17 mouse cellular contexts compared by ENCODE assay signal in genomic region chr2:64462466-64463114, GRCm38 (mm10).
DNase-seq lines count a peak whose midpoint lies in the region; ATAC-seq lines count a peak whose summit lies in the region.
"Had no signal": no experiment of that assay in that cellular context is flagged by ENCODE, and none has a peak within 500 bp of the region (broad histone marks: within the 10 kb centered on the region; RNA-seq: fewer than 3 reads in every experiment).

No protein-coding gene starts in this region.

- H3K9ac ChIP-seq in embryonic facial prominence, embryonic 11.5 days (replicated peaks; ENCODE audit: low read length), result no peak overlapping the region
- H3K9ac ChIP-seq in midbrain, embryonic 13.5 days (replicated peaks), result no peak overlapping the region
- no peak overlapping the region for H3K9ac ChIP-seq in hindbrain, embryonic 15.5 days
- H3K9ac ChIP-seq: embryonic facial prominence, embryonic 12.5 days; heart, embryonic 15.5 days; kidney, embryonic 15.5 days; liver, embryonic 13.5 days had no signal

- H3K36me3 ChIP-seq in embryonic facial prominence, embryonic 11.5 days (replicated peaks; ENCODE audit: control insufficient read depth, insufficient read depth, low read depth, low read length), result no peaks in the 10 kb centered on the region
- H3K36me3 ChIP-seq in embryonic facial prominence, embryonic 10.5 days (replicated peaks), result no peaks in the 10 kb centered on the region
- no peaks in the 10 kb centered on the region for H3K36me3 ChIP-seq in midbrain, embryonic 13.5 days
- H3K36me3 ChIP-seq in midbrain, embryonic 10.5 days, result no peaks in the 10 kb centered on the region
- no peaks in the 10 kb centered on the region for H3K36me3 ChIP-seq in hindbrain, embryonic 15.5 days
- H3K36me3 ChIP-seq: embryonic facial prominence, embryonic 12.5 days; heart, embryonic 15.5 days; kidney, embryonic 15.5 days; liver, embryonic 13.5 days had no signal

- no peak overlapping the region for H3K4me3 ChIP-seq in embryonic facial prominence, embryonic 11.5 days (ENCODE audit: low read depth, low read length)
- H3K4me3 ChIP-seq in embryonic facial prominence, embryonic 10.5 days, result no peak overlapping the region
- H3K4me3 ChIP-seq in midbrain, embryonic 13.5 days (replicated peaks), result no peak overlapping the region
- H3K4me3 ChIP-seq in midbrain, embryonic 10.5 days, result no peak overlapping the region
- H3K4me3 ChIP-seq in hindbrain, embryonic 15.5 days, result no peak overlapping the region
- H3K4me3 ChIP-seq: embryonic facial prominence, embryonic 12.5 days; heart, embryonic 15.5 days; kidney, embryonic 15.5 days; liver, embryonic 13.5 days had no signal

- 73% methylated on average over 8 of the region's 8 CpGs for WGBS in embryonic facial prominence, embryonic 11.5 days
- 85% methylated on average over 8 of the region's 8 CpGs for WGBS in embryonic facial prominence, embryonic 10.5 days
- 76% methylated on average over 8 of the region's 8 CpGs for WGBS in midbrain, embryonic 13.5 days
- WGBS in midbrain, embryonic 10.5 days, result 89% methylated on average over 8 of the region's 8 CpGs
- 53% methylated on average over 8 of the region's 8 CpGs for WGBS in hindbrain, embryonic 15.5 days

- no peak for ATAC-seq in embryonic facial prominence, embryonic 11.5 days (replicated peaks; ENCODE audit: insufficient number of reproducible peaks, low FRiP score, low TSS enrichment, low read depth)
- 0 out of 2 replicates have a peak, but pooled peaks have one; percentile 43 for ATAC-seq in midbrain, embryonic 13.5 days
- peak; percentile 74 for ATAC-seq in hindbrain, embryonic 15.5 days (ENCODE audit: low FRiP score, low read depth)
- ATAC-seq: Patski had no signal

- no peak overlapping the region for H3K4me2 ChIP-seq in embryonic facial prominence, embryonic 11.5 days (ENCODE audit: low read depth, low read length)
- H3K4me2 ChIP-seq in midbrain, embryonic 13.5 days (replicated peaks), result no peak overlapping the region
- no peak overlapping the region for H3K4me2 ChIP-seq in hindbrain, embryonic 15.5 days
- H3K4me2 ChIP-seq: embryonic facial prominence, embryonic 12.5 days; heart, embryonic 15.5 days; kidney, embryonic 15.5 days; liver, embryonic 13.5 days had no signal

- H3K27ac ChIP-seq in embryonic facial prominence, embryonic 11.5 days (replicated peaks; ENCODE audit: low read depth, low read length), result no peak overlapping the region
- no peak overlapping the region for H3K27ac ChIP-seq in embryonic facial prominence, embryonic 10.5 days (replicated peaks)
- H3K27ac ChIP-seq in midbrain, embryonic 13.5 days, result no peak overlapping the region
- no peak overlapping the region for H3K27ac ChIP-seq in midbrain, embryonic 10.5 days (replicated peaks)
- no peak overlapping the region for H3K27ac ChIP-seq in hindbrain, embryonic 15.5 days (replicated peaks)
- H3K27ac ChIP-seq: embryonic facial prominence, embryonic 12.5 days; heart, embryonic 15.5 days; kidney, embryonic 15.5 days; liver, embryonic 13.5 days had no signal

- DNase-seq in embryonic facial prominence, embryonic 11.5 days (ENCODE audit: low spot score), result peak; percentile 17
- DNase-seq in embryonic facial prominence, embryonic 10.5 days (ENCODE audit: low spot score), result no peak
- DNase-seq in midbrain, embryonic 10.5 days (ENCODE audit: low spot score), result no peak
- DNase-seq in retina, postnatal 1 day, result peak; percentile 87
- DNase-seq in layer of hippocampus, adult 11-12 months (ENCODE audit: low spot score), result no peak
- no peak for DNase-seq in ovary, postnatal 36 days (ENCODE audit: low spot score)
- DNase-seq: cerebellum, adult 9-10 months; layer of hippocampus, adult 9-11 months; liver, embryonic 13.5 days; lung, postnatal 4 days had no signal

- H3K9me3 ChIP-seq in embryonic facial prominence, embryonic 11.5 days (replicated peaks; ENCODE audit: control insufficient read depth, low read length), result no peaks in the 10 kb centered on the region
- no peaks in the 10 kb centered on the region for H3K9me3 ChIP-seq in embryonic facial prominence, embryonic 10.5 days
- H3K9me3 ChIP-seq in midbrain, embryonic 13.5 days, result no peaks in the 10 kb centered on the region
- no peaks in the 10 kb centered on the region for H3K9me3 ChIP-seq in midbrain, embryonic 10.5 days (replicated peaks)
- H3K9me3 ChIP-seq in hindbrain, embryonic 15.5 days, result no peaks in the 10 kb centered on the region
- H3K9me3 ChIP-seq: embryonic facial prominence, embryonic 12.5 days; heart, embryonic 15.5 days; kidney, embryonic 15.5 days; liver, embryonic 13.5 days had no signal

- H3K27me3 ChIP-seq in embryonic facial prominence, embryonic 11.5 days (ENCODE audit: control insufficient read depth, insufficient read depth, low read length), result no peaks in the 10 kb centered on the region
- H3K27me3 ChIP-seq in embryonic facial prominence, embryonic 10.5 days (replicated peaks; ENCODE audit: low read depth, poor library complexity, severe bottlenecking), result no peaks in the 10 kb centered on the region
- no peaks in the 10 kb centered on the region for H3K27me3 ChIP-seq in midbrain, embryonic 13.5 days
- H3K27me3 ChIP-seq in midbrain, embryonic 10.5 days (ENCODE audit: low read depth, poor library complexity, severe bottlenecking), result no peaks in the 10 kb centered on the region
- no peaks in the 10 kb centered on the region for H3K27me3 ChIP-seq in hindbrain, embryonic 15.5 days
- H3K27me3 ChIP-seq: CH12.LX; embryonic facial prominence, embryonic 12.5 days; heart, embryonic 15.5 days; kidney, embryonic 15.5 days; liver, embryonic 13.5 days had no signal

- no peaks in the 10 kb centered on the region for H3K4me1 ChIP-seq in embryonic facial prominence, embryonic 11.5 days (ENCODE audit: control insufficient read depth, insufficient read depth, low read length)
- H3K4me1 ChIP-seq in embryonic facial prominence, embryonic 10.5 days, result no peaks in the 10 kb centered on the region
- H3K4me1 ChIP-seq in midbrain, embryonic 13.5 days (replicated peaks), result no peaks in the 10 kb centered on the region
- no peaks in the 10 kb centered on the region for H3K4me1 ChIP-seq in midbrain, embryonic 10.5 days
- H3K4me1 ChIP-seq in hindbrain, embryonic 15.5 days (replicated peaks), result no peaks in the 10 kb centered on the region; the same call in 1 of the 2 replicates
- H3K4me1 ChIP-seq: embryonic facial prominence, embryonic 12.5 days; heart, embryonic 15.5 days; liver, embryonic 13.5 days had no signal

Comparison
In these comparisons a context has a peak if more than half of its experiments do, and no peak if none do; other contexts are left out.
1. DNase-seq: peak in embryonic facial prominence, embryonic 11.5 days (single experiment) and retina, postnatal 1 day (single experiment); none in embryonic facial prominence, embryonic 10.5 days (single experiment), midbrain, embryonic 10.5 days (single experiment), layer of hippocampus, adult 11-12 months (single experiment) and ovary, postnatal 36 days (single experiment).